Mouse (Mus musculus) liver, adult 2 months (tissue): ENCODE measurements around the gene Ubl5. TPM values are rescaled to one million over a fixed set of nuclear protein-coding genes. Genes with fewer than 3 reads are reported as not detected.

Experiments
- DNase-seq: peaks from one replicate; pipeline ENCODE4 v3.0.0-alpha.2; 2011; ENCODE audit warnings: low read depth, low spot score; ENCODE audit errors: extremely low read depth
- H3K27ac ChIP-seq: fragments of 200-500 bp; replicated peaks from 2 replicates; pipeline ENCODE4 v1.5.1; 2012; ENCODE audit warnings: low read depth, mild to moderate bottlenecking, control low read depth, inconsistent platforms, low read length; ENCODE audit not compliant: insufficient read depth
- H3K27me3 ChIP-seq: fragments of 200-500 bp; 2 replicates; pipeline ENCODE4 v1.6.1; 2012; ENCODE audit warnings: mild to moderate bottlenecking, moderate library complexity, low read length, inconsistent platforms; ENCODE audit not compliant: control insufficient read depth, insufficient read depth
- H3K36me3 ChIP-seq: fragments of 200-500 bp; 2 replicates; pipeline ENCODE4 v1.6.1; 2012; ENCODE audit warnings: low read length, inconsistent platforms; ENCODE audit not compliant: control insufficient read depth, insufficient read depth
- H3K4me1 ChIP-seq: fragments of 200-500 bp; 2 replicates; pipeline ENCODE4 v1.6.1; 2011; ENCODE audit warnings: low read length; ENCODE audit not compliant: control insufficient read depth, insufficient read depth
- H3K4me3 ChIP-seq: fragments of 200-500 bp; 2 replicates; pipeline ENCODE4 v1.5.1; 2011; ENCODE audit warnings: low read depth, mild to moderate bottlenecking, control low read depth, low read length, moderate library complexity; ENCODE audit not compliant: insufficient read depth
- H3K79me2 ChIP-seq: fragments of 200-500 bp; 2 replicates; pipeline ENCODE4 v1.6.1; 2012; ENCODE audit warnings: inconsistent platforms, mild to moderate bottlenecking, low read length, moderate library complexity; ENCODE audit not compliant: control insufficient read depth, insufficient read depth
- H3K9ac ChIP-seq: fragments of 200-500 bp; 2 replicates; pipeline ENCODE4 v1.6.1; 2012; ENCODE audit warnings: low read depth, mild to moderate bottlenecking, control low read depth, inconsistent platforms, low read length
- CTCF ChIP-seq: fragments of 200-500 bp; IDR thresholded peaks from 2 replicates; pipeline ENCODE4 v1.5.1; 2011; ENCODE audit warnings: low read depth, low read length, control low read depth
- POLR2A ChIP-seq: fragments of 200-500 bp; IDR thresholded peaks from 2 replicates; pipeline ENCODE4 v1.6.1; 2011; ENCODE audit warnings: low read length, control low read depth; ENCODE audit not compliant: insufficient read depth; ENCODE audit errors: extremely low read depth
- WGBS: fragments of 180-500 bp; shearing (Covaris S2); methylation state at CpG from one replicate; pipeline ENCODE4 v1.1.7; 2018; 5-methylcytosine and 5-hydroxymethylcytosine counted together
- polyA plus RNA-seq: library from polyadenylated mRNA; depleted of rRNA; stranded (reverse); fragments of >200 nt; gene quantifications from 2 replicates; pipeline ENCODE4 v1.2.3, GENCODE M21; 2012; rRNA removed
- total RNA-seq: library from RNA; depleted of rRNA; stranded (reverse); fragments of >200 nt; gene quantifications from 2 replicates; pipeline ENCODE4 v1.2.3, GENCODE M21; 2014; rRNA removed

The Ubl5 gene
- total and polyA plus RNA-seq, 2 experiments: 72.7 to 261 TPM

DNA sequence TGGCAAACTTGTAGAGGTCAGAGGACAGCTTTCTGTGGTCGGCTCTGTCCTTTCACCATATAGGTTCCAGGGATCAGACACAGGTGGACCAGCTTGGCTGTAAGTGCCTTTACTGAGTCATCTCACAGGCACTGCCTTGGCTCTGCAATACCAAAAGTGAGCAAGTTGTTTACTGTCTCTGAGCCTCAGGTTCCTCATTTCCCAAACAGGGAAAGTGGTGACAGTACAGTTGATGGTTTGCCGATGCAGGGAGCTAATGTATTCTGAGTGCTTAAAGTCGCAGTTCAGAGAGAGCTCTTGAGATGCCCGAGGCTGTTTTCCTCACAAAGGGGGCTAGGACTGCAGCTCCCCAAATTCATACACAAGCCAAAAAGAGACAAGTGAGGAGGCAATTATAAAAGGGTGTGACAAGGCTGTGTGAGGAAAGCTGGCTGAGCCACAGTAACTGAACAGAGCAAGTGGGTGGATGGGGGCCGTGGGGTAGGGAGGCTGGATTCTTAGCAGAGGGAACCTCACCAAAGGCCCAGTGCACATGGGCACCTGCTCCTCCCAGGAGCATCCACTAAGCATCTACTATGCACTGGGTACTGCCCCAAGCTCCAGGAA, 53.5 kb downstream of the Ubl5 start:
- Histone ChIP-seq H3K79me2 (no peaks in the 10 kb centered on the region), H3K27ac (no peak overlapping the region), H3K36me3 (no peaks in the 10 kb centered on the region), H3K9ac (no peak overlapping the region), H3K4me3 (no peak overlapping the region), H3K4me1 (peaks cover 3% of the 10 kb centered on the region; the same call in 1 of the 2 replicates), H3K27me3 (no peaks in the 10 kb centered on the region)
- WGBS: 85% methylated on average over 5 of the region's 5 CpGs
- peak; percentile 1 for DNase-seq
- no peak for TF ChIP-seq CTCF
- TF ChIP-seq POLR2A: no peak

Other genes with a start within 250 kb of the Ubl5 start
- gene Zfp26, start 182.7 kb upstream of the Ubl5 start, total RNA-seq: 8.2 and 8.8 TPM in 2 replicates
- gene Zfp26, start 182.7 kb upstream of the Ubl5 start, polyA plus RNA-seq: 0.70 and 1.1 TPM in 2 replicates
- gene Zfp426, start 150.1 kb upstream of the Ubl5 start, total RNA-seq: 8.9 and 10.3 TPM in 2 replicates
- 2.4 and 2.8 TPM in 2 replicates for gene Zfp426, start 150.1 kb upstream of the Ubl5 start, polyA plus RNA-seq
- 24.3 and 28.6 TPM in 2 replicates for gene Zfp266, start 121.5 kb upstream of the Ubl5 start, total RNA-seq
- 2.7 and 3.0 TPM in 2 replicates for gene Zfp266, start 121.5 kb upstream of the Ubl5 start, polyA plus RNA-seq
- gene Zfp846, start 61.6 kb upstream of the Ubl5 start, total RNA-seq: 2.7 and 4.3 TPM in 2 replicates
- 0.61 and 1.5 TPM in 2 replicates for gene Zfp846, start 61.6 kb upstream of the Ubl5 start, polyA plus RNA-seq
- 2.7 and 2.8 TPM in 2 replicates for gene Fbxl12, start 1.9 kb downstream of the Ubl5 start, total RNA-seq
- gene Fbxl12, start 1.9 kb downstream of the Ubl5 start, polyA plus RNA-seq: 9.5 and 16.2 TPM in 2 replicates
- 7.4 and 8.1 TPM in 2 replicates for gene Pin1, start 9.2 kb downstream of the Ubl5 start, total RNA-seq
- 9.0 and 9.5 TPM in 2 replicates for gene Pin1, start 9.2 kb downstream of the Ubl5 start, polyA plus RNA-seq
- gene Olfm2, start 103.5 kb downstream of the Ubl5 start, total RNA-seq: 0.09 and 0.34 TPM in 2 replicates
- 0.14 and 0.72 TPM in 2 replicates for gene Olfm2, start 103.5 kb downstream of the Ubl5 start, polyA plus RNA-seq
- 0.83 and 2.1 TPM in 2 replicates for gene Col5a3, start 172.2 kb downstream of the Ubl5 start, total RNA-seq
- 2.9 and 6.4 TPM in 2 replicates for gene Col5a3, start 172.2 kb downstream of the Ubl5 start, polyA plus RNA-seq
- gene Rdh8, start 175.6 kb downstream of the Ubl5 start, total RNA-seq: not detected in 2 replicates
- not detected in 2 replicates for gene Rdh8, start 175.6 kb downstream of the Ubl5 start, polyA plus RNA-seq
- 14.8 and 17.1 TPM in 2 replicates for gene A230050P20Rik, start 225.8 kb downstream of the Ubl5 start, total RNA-seq
- gene A230050P20Rik, start 225.8 kb downstream of the Ubl5 start, polyA plus RNA-seq: 112 and 186 TPM in 2 replicates
- 17.6 and 27.9 TPM in 2 replicates for gene Angptl6, start 236.8 kb downstream of the Ubl5 start, total RNA-seq
- gene Angptl6, start 236.8 kb downstream of the Ubl5 start, polyA plus RNA-seq: 44.1 and 47.4 TPM in 2 replicates
- gene Ppan, start 245.3 kb downstream of the Ubl5 start, total RNA-seq: 6.5 and 12.5 TPM in 2 replicates
- gene Ppan, start 245.3 kb downstream of the Ubl5 start, polyA plus RNA-seq: 32.6 and 69.6 TPM in 2 replicates